Mouse (Mus musculus) hindbrain, embryonic 13.5 days (tissue): ENCODE results near the gene Comt. TPM values are rescaled to one million over a fixed set of nuclear protein-coding genes. Genes with fewer than 3 reads are reported as not detected.
A peak's percentile ranks its signal among the peaks of the same experiment; 100 is the strongest.

Experiments
- ATAC-seq: fragments of 200-750 bp; cut with Nextera tagmentation; 2 replicates; pipeline ENCODE4 v1.8.0; 2017; ENCODE audit warnings: moderate TSS enrichment; ENCODE audit not compliant: low FRiP score
- H3K27ac ChIP-seq: fragments of 300-500 bp; sonication (generic); 2 replicates; pipeline ENCODE4 v1.5.1; 2015; ENCODE audit warnings: inconsistent platforms, mild to moderate bottlenecking, moderate library complexity
- H3K27me3 ChIP-seq: fragments of 300-500 bp; sonication (generic); 2 replicates; pipeline ENCODE4 v1.6.1; 2015; ENCODE audit warnings: mild to moderate bottlenecking, inconsistent platforms
- H3K36me3 ChIP-seq: fragments of 300-500 bp; sonication (generic); 2 replicates; pipeline ENCODE4 v1.6.1; 2015; ENCODE audit warnings: mild to moderate bottlenecking, inconsistent platforms
- H3K4me1 ChIP-seq: fragments of 300-500 bp; sonication (generic); replicated peaks from 2 replicates; pipeline ENCODE4 v1.6.1; 2015; ENCODE audit warnings: inconsistent platforms
- H3K4me2 ChIP-seq: fragments of 300-500 bp; sonication (generic); 2 replicates; pipeline ENCODE4 v1.6.1; 2015; ENCODE audit warnings: inconsistent platforms, mild to moderate bottlenecking, moderate library complexity
- H3K4me3 ChIP-seq: fragments of 300-500 bp; sonication (generic); 2 replicates; pipeline ENCODE4 v1.5.1; 2015; ENCODE audit warnings: mild to moderate bottlenecking, inconsistent platforms
- H3K9ac ChIP-seq: fragments of 300-500 bp; sonication (generic); 2 replicates; pipeline ENCODE4 v1.6.1; 2015; ENCODE audit warnings: mild to moderate bottlenecking, inconsistent platforms
- H3K9me3 ChIP-seq: fragments of 300-500 bp; sonication (generic); 2 replicates; pipeline ENCODE4 v1.6.1; 2016; ENCODE audit warnings: inconsistent platforms
- WGBS: fragments of 180-500 bp; shearing (Covaris S2); methylation state at CpG from one replicate; pipeline ENCODE4 v1.1.7; 2015; 5-methylcytosine and 5-hydroxymethylcytosine counted together
- polyA plus RNA-seq: library from polyadenylated mRNA; unstranded; fragments of >200 nt; fragmentation: Nextera tagmentation; extraction: Ambion mirVana; gene quantifications from 2 replicates; pipeline ENCODE4 v1.2.1, GENCODE M21; 2015

Comt gene
- polyA plus RNA-seq, 1 experiment from 2014 or later, result 85.9 TPM

GRCm38 (mm10) chr16:18418756-18419602, 7.7 kb downstream of the Comt start:
- no peak overlapping the region for H3K4me2 ChIP-seq
- WGBS, result 84% methylated on average over 4 of the region's 4 CpGs
- H3K9me3 ChIP-seq, result no peaks in the 10 kb centered on the region
- no peak overlapping the region for H3K27ac ChIP-seq
- no peaks in the 10 kb centered on the region for H3K27me3 ChIP-seq
- H3K9ac ChIP-seq, result no peak overlapping the region
- peaks cover 19% of the 10 kb centered on the region for H3K4me1 ChIP-seq
- H3K36me3 ChIP-seq, result peaks cover 47% of the 10 kb centered on the region
- ATAC-seq, result no peak
- no peak overlapping the region for H3K4me3 ChIP-seq

- Histone ChIP-seq H3K27ac (no peak overlapping the region), H3K4me3 (no peak overlapping the region), H3K9ac (no peak overlapping the region), H3K4me1 (peaks cover 13% of the 10 kb centered on the region; the same call in 1 of the 2 replicates), H3K27me3 (no peaks in the 10 kb centered on the region), H3K9me3 (no peaks in the 10 kb centered on the region), H3K36me3 (peaks cover 36% of the 10 kb centered on the region), H3K4me2 (no peak overlapping the region)
- WGBS, result 97% methylated on average over 5 of the region's 5 CpGs
- no peak for ATAC-seq
These were observed 9.2 kb downstream of the Comt start for GRCm38 (mm10) chr16:18417491-18417890.

GRCm38 (mm10) chr16:18416837-18417236, 9.8 kb downstream of the Comt start:
- H3K4me3 ChIP-seq, result no peak overlapping the region
- H3K27me3 ChIP-seq, result no peaks in the 10 kb centered on the region
- WGBS, result 82% methylated on average over 3 of the region's 3 CpGs
- H3K9ac ChIP-seq, result no peak overlapping the region
- no peaks in the 10 kb centered on the region for H3K9me3 ChIP-seq
- no peak for ATAC-seq
- H3K4me2 ChIP-seq, result no peak overlapping the region
- peaks cover 15% of the 10 kb centered on the region for H3K4me1 ChIP-seq
- H3K36me3 ChIP-seq, result peaks cover 29% of the 10 kb centered on the region
- peak overlapping the region; percentile 63 for H3K27ac ChIP-seq

GRCm38 (mm10) chr16:18416094-18416761, 10.4 kb downstream of the Comt start:
- Histone ChIP-seq H3K36me3 (peaks cover 25% of the 10 kb centered on the region), H3K4me1 (peaks cover 21% of the 10 kb centered on the region), H3K27me3 (no peaks in the 10 kb centered on the region), H3K4me3 (no peak overlapping the region), H3K4me2 (no peak overlapping the region), H3K9ac (no peak overlapping the region), H3K27ac (peak overlapping the region; percentile 63), H3K9me3 (no peaks in the 10 kb centered on the region)
- 68% methylated on average over 18 of the region's 18 CpGs for WGBS
- ATAC-seq, result peak; percentile 19; the same call in 1 of the 2 replicates

GRCm38 (mm10) chr16:18413032-18413816, 13.4 kb downstream of the Comt start:
- Histone ChIP-seq H3K4me3 (no peak overlapping the region), H3K9ac (no peak overlapping the region), H3K4me2 (no peak overlapping the region), H3K27ac (no peak overlapping the region), H3K4me1 (peaks cover 37% of the 10 kb centered on the region), H3K27me3 (no peaks in the 10 kb centered on the region), H3K36me3 (peaks cover 30% of the 10 kb centered on the region), H3K9me3 (no peaks in the 10 kb centered on the region)
- no peak for ATAC-seq
- 92% methylated on average over 7 of the region's 7 CpGs for WGBS

GRCm38 (mm10) chr16:18411802-18412476, 14.7 kb downstream of the Comt start:
- H3K36me3 ChIP-seq, result peaks cover 33% of the 10 kb centered on the region
- H3K9me3 ChIP-seq, result no peaks in the 10 kb centered on the region
- H3K4me2 ChIP-seq, result no peak overlapping the region
- 86% methylated on average over 12 of the region's 12 CpGs for WGBS
- no peak overlapping the region for H3K4me3 ChIP-seq
- peaks cover 46% of the 10 kb centered on the region for H3K4me1 ChIP-seq
- no peaks in the 10 kb centered on the region for H3K27me3 ChIP-seq
- H3K27ac ChIP-seq, result peak overlapping the region; percentile 60
- ATAC-seq, result no peak
- H3K9ac ChIP-seq, result 0 out of 2 replicates have a peak overlapping the region, but pooled peaks have one; percentile 55

- ATAC-seq, result 0 out of 2 replicates have a peak, but pooled peaks have one; percentile 11
- peak overlapping the region; percentile 55; the same call in 1 of the 2 replicates for H3K9ac ChIP-seq
These were observed 15.5 kb downstream of the Comt start for GRCm38 (mm10) chr16:18411026-18411649.

GRCm38 (mm10) chr16:18410418-18410817, 16.2 kb downstream of the Comt start:
- Histone ChIP-seq H3K27me3 (no peaks in the 10 kb centered on the region), H3K4me3 (no peak overlapping the region), H3K36me3 (peaks cover 45% of the 10 kb centered on the region), H3K4me2 (no peak overlapping the region), H3K9ac (no peak overlapping the region), H3K9me3 (no peaks in the 10 kb centered on the region), H3K27ac (peak overlapping the region; percentile 60; the same call in 1 of the 2 replicates), H3K4me1 (peaks cover 44% of the 10 kb centered on the region)
- WGBS, result 82% methylated on average over 5 of the region's 5 CpGs
- peak; percentile 14; the same call in 1 of the 2 replicates for ATAC-seq

More at GRCm38 (mm10) chr16:18411026-18411649, 15.5 kb downstream of the Comt start:
- Histone ChIP-seq H3K27ac (peak overlapping the region; percentile 60), H3K27me3 (no peaks in the 10 kb centered on the region), H3K4me3 (no peak overlapping the region), H3K36me3 (peaks cover 40% of the 10 kb centered on the region), H3K9me3 (no peaks in the 10 kb centered on the region), H3K4me2 (no peak overlapping the region), H3K4me1 (peaks cover 38% of the 10 kb centered on the region)
- 53% methylated on average over 13 of the region's 13 CpGs for WGBS

GRCm38 (mm10) chr16:18409776-18410175, 16.9 kb downstream of the Comt start:
- 73% methylated on average over 4 of the region's 4 CpGs for WGBS
- H3K27ac ChIP-seq, result no peak overlapping the region
- no peak; the same call in 1 of the 2 replicates for ATAC-seq

GRCm38 (mm10) chr16:18407912-18408311, 18.7 kb downstream of the Comt start:
- H3K4me3 ChIP-seq, result no peak overlapping the region
- 75% methylated on average over 7 of the region's 7 CpGs for WGBS
- H3K9ac ChIP-seq, result no peak overlapping the region
- H3K4me1 ChIP-seq, result peaks cover 51% of the 10 kb centered on the region
- ATAC-seq, result no peak
- peaks cover 62% of the 10 kb centered on the region for H3K36me3 ChIP-seq
- H3K9me3 ChIP-seq, result no peaks in the 10 kb centered on the region
- H3K27ac ChIP-seq, result peak overlapping the region; percentile 45
- no peaks in the 10 kb centered on the region for H3K27me3 ChIP-seq
- H3K4me2 ChIP-seq, result no peak overlapping the region

More at GRCm38 (mm10) chr16:18409776-18410175, 16.9 kb downstream of the Comt start:
- peaks cover 47% of the 10 kb centered on the region for H3K36me3 ChIP-seq
- H3K27me3 ChIP-seq, result no peaks in the 10 kb centered on the region
- H3K4me1 ChIP-seq, result peaks cover 50% of the 10 kb centered on the region
- no peak overlapping the region for H3K4me3 ChIP-seq
- H3K4me2 ChIP-seq, result no peak overlapping the region
- no peaks in the 10 kb centered on the region for H3K9me3 ChIP-seq
- no peak overlapping the region for H3K9ac ChIP-seq

GRCm38 (mm10) chr16:18406293-18406692, 20.4 kb downstream of the Comt start:
- peaks cover 78% of the 10 kb centered on the region for H3K36me3 ChIP-seq
- H3K4me1 ChIP-seq, result peaks cover 53% of the 10 kb centered on the region
- H3K27me3 ChIP-seq, result no peaks in the 10 kb centered on the region
- peak overlapping the region; percentile 64 for H3K27ac ChIP-seq
- H3K9ac ChIP-seq, result peak overlapping the region; percentile 10; the same call in 1 of the 2 replicates
- H3K4me2 ChIP-seq, result no peak overlapping the region
- no peaks in the 10 kb centered on the region for H3K9me3 ChIP-seq
- 6% methylated on average over 2 of the region's 2 CpGs for WGBS
- H3K4me3 ChIP-seq, result no peak overlapping the region
- peak; percentile 32; the same call in 1 of the 2 replicates for ATAC-seq
